Mouse (Mus musculus): ENCODE data around the gene Lin7a.
"Not testable (repeated sequence)": the region's sequence is repeated elsewhere in the genome, so short reads cannot be mapped to it uniquely, and the experiment has no call there.

Gene Lin7a

GRCm38 (mm10) chr10:107237736-107238135 lies 33.8 kb upstream of the Lin7a start:
- DNase-seq, result no peak

- no peak for DNase-seq
These were observed 33.2 kb upstream of the Lin7a start for GRCm38 (mm10) chr10:107238151-107238860.

GRCm38 (mm10) chr10:107238861-107239435 lies 32.5 kb upstream of the Lin7a start:
- no peak for DNase-seq

GRCm38 (mm10) chr10:107239651-107240330 lies 31.7 kb upstream of the Lin7a start:
- no peak for DNase-seq

GRCm38 (mm10) chr10:107240446-107240845 lies 31.0 kb upstream of the Lin7a start:
- no peak for DNase-seq

GRCm38 (mm10) chr10:107240986-107241385 lies 30.5 kb upstream of the Lin7a start:
- no peak for DNase-seq

GRCm38 (mm10) chr10:107241406-107241805 lies 30.1 kb upstream of the Lin7a start:
- DNase-seq, result no peak

GRCm38 (mm10) chr10:107241999-107242398 lies 29.5 kb upstream of the Lin7a start:
- not testable (repeated sequence) for DNase-seq

GRCm38 (mm10) chr10:107242696-107243400 lies 28.6 kb upstream of the Lin7a start:
- DNase-seq, result no peak

GRCm38 (mm10) chr10:107244211-107244610 lies 27.3 kb upstream of the Lin7a start:
- DNase-seq, result no peak

GRCm38 (mm10) chr10:107244691-107245530 lies 26.6 kb upstream of the Lin7a start:
- DNase-seq, result no peak

- DNase-seq, result no peak
These were observed 26.0 kb upstream of the Lin7a start for GRCm38 (mm10) chr10:107245531-107245840.

- no peak for DNase-seq
These were observed 25.5 kb upstream of the Lin7a start for GRCm38 (mm10) chr10:107245961-107246460.

GRCm38 (mm10) chr10:107247001-107247670 lies 24.4 kb upstream of the Lin7a start:
- no peak for DNase-seq

GRCm38 (mm10) chr10:107248481-107248880 lies 23.0 kb upstream of the Lin7a start:
- DNase-seq, result no peak

GRCm38 (mm10) chr10:107249056-107249455 lies 22.4 kb upstream of the Lin7a start:
- no peak for DNase-seq

GRCm38 (mm10) chr10:107249606-107250186 lies 21.8 kb upstream of the Lin7a start:
- DNase-seq, result no peak

- no peak for DNase-seq
These were observed 20.9 kb upstream of the Lin7a start for GRCm38 (mm10) chr10:107250346-107251210.

- DNase-seq, result no peak
These were observed 20.2 kb upstream of the Lin7a start for GRCm38 (mm10) chr10:107251271-107251670.

GRCm38 (mm10) chr10:107251801-107252502 lies 19.5 kb upstream of the Lin7a start:
- no peak for DNase-seq
